Mouse (Mus musculus) C2C12 (cell line): Measurements from ENCODE around the gene Slc9a3r2.

Experiments used
- CTCF ChIP-seq: IDR thresholded peaks from one replicate; pipeline ENCODE4 v1.5.1; 2011; ENCODE audit not compliant: control insufficient read depth, insufficient read depth, insufficient read length
- MAX ChIP-seq: IDR thresholded peaks from one replicate; pipeline ENCODE4 v1.6.1; 2011; ENCODE audit warnings: mild to moderate bottlenecking, control low read depth
- MYOD1 ChIP-seq: IDR thresholded peaks from one replicate; pipeline ENCODE4 v1.6.1; 2011; ENCODE audit warnings: low read depth; ENCODE audit not compliant: control insufficient read depth, insufficient read length
- MYOG ChIP-seq: IDR thresholded peaks from one replicate; pipeline ENCODE4 v1.6.1; 2011; ENCODE audit not compliant: control insufficient read depth, insufficient read length; ENCODE audit errors: extremely low read depth
- USF1 ChIP-seq: IDR thresholded peaks from one replicate; pipeline ENCODE4 v1.6.1; 2011; ENCODE audit warnings: low read depth, mild to moderate bottlenecking, control low read depth, moderate library complexity

DNA sequence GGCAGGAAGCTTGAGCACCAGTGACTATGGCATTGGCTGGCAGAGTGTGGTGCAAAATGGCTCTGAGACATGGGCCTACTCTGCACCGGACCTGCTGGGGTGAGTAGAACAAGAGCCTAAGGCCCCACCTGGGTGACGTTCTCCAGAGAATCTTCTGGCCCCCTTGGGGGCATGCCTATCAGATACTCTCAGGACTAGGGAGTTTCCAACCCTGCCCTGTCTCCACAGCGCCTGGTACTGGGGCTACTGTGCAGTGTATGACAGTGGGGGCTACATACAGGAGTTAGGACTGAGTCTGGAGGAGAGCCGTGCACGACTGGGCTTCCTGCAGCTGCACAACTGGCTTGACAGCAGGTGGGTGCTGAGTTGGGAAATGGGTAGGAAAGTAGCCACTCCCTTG is 56.9 kb downstream of the Slc9a3r2 start:
- TF ChIP-seq CTCF = no peak
- no peak for TF ChIP-seq MYOG
- no peak for TF ChIP-seq USF1
- TF ChIP-seq MAX = no peak
- no peak for TF ChIP-seq MYOD1
